Mouse (Mus musculus) c-Kit-positive CD71-negative TER-119-negative erythroid progenitor cells, embryonic 14.5 days (primary cell): ENCODE measurements around the gene Tcl1b2.
"Not testable (repeated sequence)": the region's sequence is repeated elsewhere in the genome, so short reads cannot be mapped to it uniquely, and the experiment has no call there.

Source experiments
- DNase-seq: peaks from one replicate; pipeline ENCODE4 v3.0.0-alpha.2; 2013; ENCODE audit warnings: low read depth

The Tcl1b2 gene

GRCm38 (mm10) chr12:105145714-105146113 is at the start of gene Tcl1b2:
Gene Tcl1b2, plus strand, starts transcription at chr12:105146014.
- DNase-seq: no peak

GRCm38 (mm10) chr12:105099466-105100044 is 46.3 kb upstream of the Tcl1b2 start:
- no peak for DNase-seq

DNA sequence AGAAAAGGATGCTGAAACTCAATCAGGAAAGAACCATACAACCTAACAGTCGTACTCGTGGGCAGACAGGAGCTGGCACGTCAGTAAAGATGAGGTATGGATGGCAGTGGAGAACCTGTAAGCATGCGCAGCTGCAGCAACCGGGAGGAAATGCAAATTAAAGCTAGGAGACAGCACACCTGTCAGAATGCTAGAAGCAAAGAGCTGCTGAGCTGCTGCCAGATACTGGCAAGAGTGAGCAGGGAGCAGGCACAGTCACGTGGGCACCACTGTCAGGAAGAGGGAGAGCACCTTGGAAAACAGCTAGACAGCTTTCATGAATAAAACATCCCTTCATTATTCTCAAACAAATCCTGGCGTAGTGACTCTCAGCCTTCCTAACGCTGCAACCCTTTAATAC is 42.9 kb upstream of the Tcl1b2 start:
- no peak for DNase-seq

DNA sequence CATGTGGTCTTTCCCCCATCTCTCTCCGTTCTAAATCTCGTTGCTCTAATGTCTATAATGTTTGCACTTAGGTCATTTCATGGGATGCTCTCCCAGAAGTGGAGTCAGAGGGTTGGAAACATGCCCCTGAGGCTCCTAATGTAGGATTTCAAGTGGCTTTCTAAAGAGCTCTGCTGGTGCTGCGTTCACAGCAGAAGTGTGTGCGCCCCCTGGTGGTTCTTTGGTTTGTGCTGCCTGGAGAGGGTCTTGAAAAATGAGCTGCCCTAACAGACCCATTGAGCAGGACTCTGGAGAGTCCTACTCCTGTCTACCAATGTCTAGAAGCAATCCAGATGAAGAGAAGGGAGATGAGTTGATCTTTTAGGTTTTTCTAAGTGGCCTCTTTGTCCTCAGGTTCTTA is 41.8 kb upstream of the Tcl1b2 start:
- DNase-seq: peak; percentile 60

DNA sequence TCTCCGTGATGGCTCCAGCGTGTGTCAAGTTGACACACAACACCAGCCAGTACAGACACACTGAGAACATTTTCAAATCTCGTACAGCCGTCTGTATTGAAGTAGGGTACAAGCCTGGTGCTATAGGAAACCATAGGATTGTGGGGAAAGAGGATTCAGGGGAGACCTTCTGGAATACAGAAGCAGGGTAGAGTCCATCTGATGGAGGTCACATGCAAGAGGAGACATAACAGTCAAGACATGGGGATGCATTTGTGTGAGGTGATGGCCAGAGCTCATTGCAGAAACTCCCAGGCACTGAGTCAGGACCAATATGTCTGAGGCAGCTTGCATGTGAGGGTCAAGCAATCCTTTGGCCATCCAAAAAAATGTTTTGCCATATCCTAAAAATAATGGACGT is 40.5 kb upstream of the Tcl1b2 start:
- no peak for DNase-seq

DNA sequence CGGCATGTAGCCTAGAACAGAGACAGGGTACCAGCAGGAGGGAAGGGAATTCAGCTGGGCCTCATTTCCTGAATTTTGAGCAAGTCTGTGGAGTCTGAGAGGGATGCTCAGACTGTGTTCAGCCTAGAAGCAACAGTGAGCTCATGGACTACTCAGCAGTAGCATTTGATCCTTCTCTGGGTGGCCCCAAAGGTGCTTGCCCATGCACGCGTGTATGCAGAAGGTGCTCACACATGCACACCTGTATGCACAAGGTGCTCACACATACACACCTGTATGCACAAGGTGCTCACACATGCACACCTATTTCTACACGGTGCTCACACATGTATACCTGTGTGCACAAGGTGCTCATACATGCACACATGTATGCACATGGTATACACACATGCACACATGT is 37.0 kb upstream of the Tcl1b2 start:
- no peak for DNase-seq

GRCm38 (mm10) chr12:105109406-105109805 is 36.4 kb upstream of the Tcl1b2 start:
- DNase-seq: no peak

DNA sequence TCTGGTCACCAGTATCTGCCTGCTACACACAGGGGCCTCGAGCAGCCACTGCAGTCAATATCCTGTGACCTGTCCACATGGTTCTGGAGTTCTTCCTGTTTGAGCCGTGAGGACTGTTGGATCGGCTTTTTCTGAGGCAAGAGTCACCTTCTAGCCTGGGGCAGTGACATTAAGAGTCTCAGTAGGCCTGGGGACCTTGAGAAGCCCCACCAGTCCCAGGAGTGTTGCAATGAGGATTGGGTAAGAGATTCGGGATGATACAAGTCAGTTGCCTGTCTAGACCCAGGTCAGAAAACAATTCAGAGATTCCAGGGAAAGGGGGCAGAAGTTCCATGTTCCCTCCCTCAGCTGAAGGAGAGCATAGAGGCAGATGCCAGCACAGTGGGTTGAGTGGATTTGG is 36.0 kb upstream of the Tcl1b2 start:
- DNase-seq: no peak

DNA sequence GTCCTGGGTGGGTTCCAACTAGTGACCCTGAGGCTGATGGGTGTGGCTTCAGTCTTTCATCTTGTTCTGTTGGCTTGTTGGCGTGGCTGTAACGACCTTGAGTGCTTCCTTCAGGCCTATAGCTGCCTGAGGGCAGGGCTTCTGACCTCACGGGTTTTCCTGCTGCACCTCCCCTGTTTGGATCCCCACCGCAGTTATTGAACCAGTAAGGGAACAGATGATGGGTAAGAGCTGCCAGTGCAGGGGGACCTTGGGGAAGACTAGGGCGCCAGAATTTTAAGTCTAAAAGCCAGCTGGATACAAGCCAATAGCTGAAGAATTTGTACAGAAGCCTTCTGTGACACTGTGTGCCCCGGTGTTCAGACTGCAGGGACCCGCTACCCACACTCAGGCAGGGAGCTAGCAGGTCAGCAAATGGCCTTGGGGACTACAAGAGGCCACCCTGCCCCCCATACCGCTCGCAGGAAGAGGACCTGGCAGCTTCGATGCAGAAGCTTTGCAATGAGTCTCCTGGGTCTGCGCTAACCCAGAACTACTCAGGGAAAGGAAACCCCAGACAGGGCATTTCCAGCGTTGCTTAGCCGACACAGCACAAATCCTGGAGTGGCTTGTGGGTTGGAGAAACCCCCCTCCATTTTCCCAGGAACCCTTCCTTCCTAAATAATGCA is 33.4 kb upstream of the Tcl1b2 start:
- no peak for DNase-seq

DNA sequence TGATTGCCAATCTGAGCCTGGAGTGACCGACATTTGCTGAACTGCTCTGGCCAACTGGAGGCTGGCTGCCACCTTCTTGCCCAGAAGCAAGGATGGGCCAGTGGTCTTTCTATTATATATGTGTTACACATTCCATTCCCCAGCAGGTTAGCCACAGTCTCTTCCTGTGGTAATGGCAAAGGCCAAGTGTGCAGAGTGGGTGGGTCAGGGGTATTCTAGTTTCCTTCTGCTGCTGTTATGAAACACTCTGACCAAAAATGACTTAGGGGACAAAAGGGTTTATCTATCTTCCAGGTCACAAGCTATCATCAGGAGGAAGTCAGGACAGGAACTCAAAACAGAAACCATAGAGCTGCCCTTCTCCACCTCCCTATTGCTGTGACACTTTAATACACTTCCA is 29.2 kb upstream of the Tcl1b2 start:
- no peak for DNase-seq

DNA sequence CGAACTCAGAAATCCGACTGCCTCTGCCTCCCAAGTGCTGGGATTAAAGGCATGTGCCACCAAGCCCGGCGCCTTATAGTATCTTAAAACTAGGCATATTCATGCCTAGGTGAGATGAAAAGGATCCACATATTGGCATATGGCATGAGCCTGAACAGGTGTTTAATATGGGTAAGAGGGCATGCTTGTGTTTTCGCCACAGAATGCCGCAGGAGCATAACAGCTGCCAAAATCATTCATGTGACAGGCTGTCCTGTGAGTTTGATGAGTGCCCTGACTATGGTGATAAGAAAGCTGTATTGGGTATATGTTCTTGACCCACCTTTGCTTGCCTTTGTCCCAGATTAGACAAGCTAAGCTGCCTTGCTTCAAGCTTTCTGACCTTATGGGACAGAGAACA is 20.5 kb upstream of the Tcl1b2 start:
- DNase-seq: no peak

- DNase-seq: no peak
Observed at GRCm38 (mm10) chr12:105126516-105126915, 19.3 kb upstream of the Tcl1b2 start.

DNA sequence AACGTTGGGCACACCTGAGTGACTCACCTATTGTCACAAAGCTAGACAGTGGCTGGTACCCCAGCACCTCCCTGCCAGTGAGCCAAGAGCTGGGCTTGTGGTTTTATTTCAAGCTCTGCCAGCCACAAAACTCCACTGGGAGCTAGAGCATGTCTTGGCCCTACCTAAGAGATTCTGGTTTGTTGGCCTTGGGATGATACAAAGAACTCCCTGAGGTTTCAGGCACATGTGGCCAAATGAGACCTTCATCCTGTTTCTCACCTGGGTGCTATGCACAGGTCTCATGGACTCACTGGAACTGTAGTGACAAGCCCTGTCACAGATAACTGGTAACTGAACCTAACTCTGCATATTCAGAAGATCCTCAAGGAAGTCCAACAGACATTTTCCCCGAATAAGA is 18.2 kb upstream of the Tcl1b2 start:
- DNase-seq: no peak

- not testable (repeated sequence) for DNase-seq
Observed at GRCm38 (mm10) chr12:105129494-105130205, 16.2 kb upstream of the Tcl1b2 start.

DNA sequence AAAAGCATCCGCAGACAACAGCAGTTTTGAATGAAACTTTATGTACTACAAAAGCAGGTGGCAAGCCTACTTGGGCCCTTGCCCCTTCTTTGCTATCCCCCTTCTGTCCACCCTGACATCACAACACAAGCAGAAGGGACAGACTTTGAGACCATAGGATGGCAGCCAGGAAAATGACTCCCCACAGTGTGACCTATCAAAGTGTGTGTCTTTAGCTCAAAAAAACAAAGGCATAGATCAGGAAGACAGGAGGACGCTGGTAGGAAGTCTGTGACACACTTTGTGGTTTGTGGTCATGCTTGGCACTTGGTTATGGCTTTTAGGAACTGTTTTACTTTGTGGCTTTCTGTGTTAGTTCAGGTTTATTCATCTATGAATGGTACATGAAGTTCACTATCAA is 11.6 kb upstream of the Tcl1b2 start:
- DNase-seq: not testable (repeated sequence)

DNA sequence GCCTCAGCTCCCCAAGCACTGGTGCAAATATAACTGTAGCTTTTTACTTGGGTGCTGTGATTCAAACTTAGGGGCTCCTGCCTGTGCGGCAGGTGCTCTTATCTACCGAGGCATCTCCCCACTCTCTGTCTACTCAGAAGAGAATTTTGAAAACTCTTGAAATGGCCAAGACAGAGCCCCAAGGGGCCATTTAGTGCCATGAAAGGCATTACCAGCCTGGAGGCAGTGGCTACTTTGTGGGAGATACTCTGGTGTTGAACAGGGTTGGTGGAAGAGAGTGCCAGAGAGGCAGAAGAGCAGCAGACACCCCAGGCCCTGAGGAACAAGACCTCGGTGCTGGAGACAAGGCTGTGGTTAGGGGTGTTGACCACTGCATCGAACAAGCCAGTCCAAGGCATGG is 11.0 kb upstream of the Tcl1b2 start:
- DNase-seq: not testable (repeated sequence)

DNA sequence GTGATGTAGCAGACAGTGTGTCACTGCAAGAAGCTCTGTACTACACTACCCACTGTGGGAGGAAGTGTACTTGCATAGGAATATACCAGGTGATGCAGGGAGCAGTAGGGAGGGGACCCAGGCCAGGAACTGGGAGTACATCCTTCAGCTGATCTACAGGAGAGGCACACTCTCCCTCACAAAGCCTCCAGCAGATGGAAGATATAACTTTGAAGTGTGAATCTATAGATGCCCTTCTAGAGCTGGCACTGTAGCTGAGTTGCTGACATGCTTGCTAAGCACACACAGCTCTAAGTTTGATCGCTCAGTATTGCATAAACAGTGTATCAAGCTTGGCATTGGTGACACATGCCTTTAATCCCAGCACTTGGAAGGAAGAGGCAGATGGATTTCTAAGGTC is 8.1 kb upstream of the Tcl1b2 start:
- not testable (repeated sequence) for DNase-seq

GRCm38 (mm10) chr12:105143096-105143495 is 2.7 kb upstream of the Tcl1b2 start:
- DNase-seq: no peak

GRCm38 (mm10) chr12:105144928-105145327 is 886 bp upstream of the Tcl1b2 start:
- DNase-seq: not testable (repeated sequence)

DNA sequence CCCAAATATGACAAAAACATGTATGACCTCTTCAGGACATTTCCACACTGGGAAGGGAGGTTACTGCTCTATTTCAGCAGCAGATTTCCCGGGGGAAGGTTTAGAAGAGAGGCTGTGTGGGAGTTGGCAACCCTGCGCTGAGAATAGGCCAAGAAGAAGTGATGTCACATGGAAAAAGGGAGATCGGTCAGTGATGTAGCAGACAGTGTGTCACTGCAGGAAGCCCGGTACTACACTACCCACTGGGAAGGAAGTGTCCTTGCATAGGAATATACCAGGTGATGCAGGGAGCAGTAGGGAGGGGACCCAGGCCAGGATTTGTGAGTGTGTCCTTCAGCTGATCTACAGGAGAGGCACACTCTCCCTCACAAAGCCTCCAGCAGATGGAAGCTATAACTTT is 9.5 kb downstream of the Tcl1b2 start:
- not testable (repeated sequence) for DNase-seq

DNA sequence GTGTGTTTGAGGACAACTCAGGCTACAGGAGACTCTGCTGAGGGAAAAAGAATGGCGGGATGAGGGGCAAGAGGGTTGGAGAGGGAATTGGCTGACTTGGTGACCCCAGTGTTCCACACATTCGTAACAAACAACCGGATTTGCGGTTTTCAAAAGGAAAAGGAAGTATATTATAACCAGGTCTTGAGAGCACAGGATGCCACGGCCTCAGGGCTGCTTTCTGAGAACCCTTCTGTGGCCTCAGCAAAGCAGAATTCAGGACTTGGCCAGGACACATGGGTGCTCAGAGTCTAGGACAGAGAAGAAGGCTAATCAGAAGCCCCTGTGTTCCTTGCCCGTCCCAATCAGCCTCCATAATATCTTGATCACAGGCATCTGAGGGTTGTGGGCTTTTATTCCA is 13.0 kb downstream of the Tcl1b2 start:
- no peak for DNase-seq

GRCm38 (mm10) chr12:105159390-105159789 is 13.6 kb downstream of the Tcl1b2 start, which contains the start of gene Tcl1b1:
Gene Tcl1b1, plus strand, starts transcription at chr12:105159690.
- DNase-seq: no peak

DNA sequence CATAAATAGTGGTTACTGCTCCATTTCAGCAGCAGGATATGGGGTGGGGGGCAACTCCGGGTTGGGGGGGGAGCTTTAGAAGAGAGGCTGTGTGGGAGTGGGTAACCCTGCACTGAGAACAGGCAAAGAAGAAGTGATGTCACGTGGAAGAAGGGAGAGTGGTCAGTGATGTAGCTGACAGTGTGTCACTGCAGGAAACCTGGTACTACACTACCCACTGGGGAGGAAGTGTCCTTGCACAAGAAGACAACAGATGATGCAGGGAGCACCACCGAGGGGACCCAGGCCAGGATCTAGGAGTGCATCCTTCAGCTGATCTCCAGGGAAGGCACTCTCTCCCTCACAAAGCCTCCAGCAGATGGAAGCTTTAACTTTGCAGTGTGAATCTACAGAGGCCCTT is 20.9 kb downstream of the Tcl1b2 start:
- DNase-seq: no peak
